Mouse (Mus musculus): ENCODE measurements around the gene Eef1akmt3.

Gene Eef1akmt3

GRCm38 (mm10) chr10:126997340-126998113, 43.8 kb downstream of the Eef1akmt3 start:
- no peak for DNase-seq

- DNase-seq, result no peak
Measured at GRCm38 (mm10) chr10:126993621-126994020, 47.7 kb downstream of the Eef1akmt3 start.

- DNase-seq, result no peak
Measured at GRCm38 (mm10) chr10:126991676-126992075, 49.6 kb downstream of the Eef1akmt3 start.

GRCm38 (mm10) chr10:126990313-126991056, 50.8 kb downstream of the Eef1akmt3 start:
- peak; percentile 89 for DNase-seq

GRCm38 (mm10) chr10:126988513-126989165, 52.7 kb downstream of the Eef1akmt3 start:
- DNase-seq, result no peak

GRCm38 (mm10) chr10:126987183-126988118, 53.9 kb downstream of the Eef1akmt3 start:
- no peak for DNase-seq

GRCm38 (mm10) chr10:126986541-126986961, 54.8 kb downstream of the Eef1akmt3 start:
- DNase-seq, result peak; percentile 89

- DNase-seq, result peak; percentile 51
Measured at GRCm38 (mm10) chr10:126985579-126985978, 55.7 kb downstream of the Eef1akmt3 start.

GRCm38 (mm10) chr10:126985127-126985526, 56.2 kb downstream of the Eef1akmt3 start:
- no peak for DNase-seq

GRCm38 (mm10) chr10:126984189-126985004, 56.9 kb downstream of the Eef1akmt3 start:
- DNase-seq, result peak; percentile 88

- DNase-seq, result no peak
Measured at GRCm38 (mm10) chr10:126983193-126983725, 58.1 kb downstream of the Eef1akmt3 start.

GRCm38 (mm10) chr10:126981746-126982145, 59.6 kb downstream of the Eef1akmt3 start:
- no peak for DNase-seq

Data from cerebellum, adult 8-10 months (tissue).